Mouse (Mus musculus): ENCODE results near the gene Lck. TPM values are rescaled to one million over a fixed set of nuclear protein-coding genes. Genes with fewer than 3 reads are reported as not detected.
A peak's percentile ranks its signal among the peaks of the same experiment; 100 is the strongest.

Lck gene
- polyA plus RNA-seq, 1 experiment from 2014 or later, result 11.4 TPM

- Histone ChIP-seq H3K27me3 (ENCODE audit: control insufficient read depth, insufficient read depth, low read length) (no peaks in the 10 kb centered on the region), H3K36me3 (ENCODE audit: control insufficient read depth, insufficient read depth, low read length) (no peaks in the 10 kb centered on the region), H3K4me3 (ENCODE audit: low read length) (peak within 1 kb of the TSS; percentile 3; the same call in 1 of the 2 replicates), H3K9ac (ENCODE audit: low read depth, low read length) (peak within 1 kb of the TSS; percentile 23; the same call in 1 of the 2 replicates), H3K4me1 (ENCODE audit: control insufficient read depth, insufficient read depth, low read length) (peaks cover 10% of the 10 kb centered on the region), H3K27ac (ENCODE audit: low read depth, low read length) (peak within 1 kb of the TSS; percentile 17; the same call in 1 of the 2 replicates), H3K4me2 (replicated peaks; ENCODE audit: low read depth, low read length) (peak within 1 kb of the TSS; percentile 30), H3K9me3 (ENCODE audit: control insufficient read depth, low read length) (no peaks in the 10 kb centered on the region)
- no peak for ATAC-seq (ENCODE audit: low FRiP score, low TSS enrichment)
- 82% methylated on average over 5 of the region's 5 CpGs for WGBS
Observed at GRCm38 (mm10) chr4:129578466-129578865, 5.0 kb upstream of the Lck start, which contains the start of gene Fam167b. TSS of gene Fam167b (minus strand) at chr4:129578549.

DNA sequence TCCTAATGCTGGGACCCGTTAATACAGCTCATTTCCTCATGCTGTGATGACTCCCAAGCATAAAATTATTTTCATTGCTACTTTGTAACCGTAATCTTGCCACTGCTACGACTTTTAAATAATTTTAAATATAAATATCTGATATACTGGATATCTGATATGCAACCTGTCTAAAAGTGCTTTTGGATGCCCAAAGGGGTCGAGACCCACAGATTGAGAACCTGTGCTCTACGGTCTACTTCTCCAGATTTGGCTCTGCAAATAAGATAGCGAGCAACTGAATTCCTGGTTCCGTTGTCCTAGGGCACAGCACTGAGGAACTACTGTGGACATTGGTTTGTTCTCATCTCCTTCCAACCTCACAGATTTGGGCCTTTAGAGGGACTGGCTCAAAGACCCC lies 4.2 kb upstream of the Lck start:
- Histone ChIP-seq H3K9me3 (ENCODE audit: control insufficient read depth, low read length) (no peaks in the 10 kb centered on the region), H3K27me3 (ENCODE audit: control insufficient read depth, insufficient read depth, low read length) (no peaks in the 10 kb centered on the region), H3K36me3 (ENCODE audit: control insufficient read depth, insufficient read depth, low read length) (no peaks in the 10 kb centered on the region), H3K4me2 (replicated peaks; ENCODE audit: low read depth, low read length) (no peak overlapping the region; the same call in 1 of the 2 replicates), H3K9ac (ENCODE audit: low read depth, low read length) (peak overlapping the region; percentile 23; the same call in 1 of the 2 replicates), H3K4me3 (ENCODE audit: low read length) (no peak overlapping the region; the same call in 1 of the 2 replicates), H3K4me1 (ENCODE audit: control insufficient read depth, insufficient read depth, low read length) (peaks cover 10% of the 10 kb centered on the region), H3K27ac (ENCODE audit: low read depth, low read length) (peak overlapping the region; percentile 17; the same call in 1 of the 2 replicates)
- WGBS, result 80% methylated on average over 7 of the region's 7 CpGs
- ATAC-seq (ENCODE audit: low FRiP score, low TSS enrichment), result no peak

DNA sequence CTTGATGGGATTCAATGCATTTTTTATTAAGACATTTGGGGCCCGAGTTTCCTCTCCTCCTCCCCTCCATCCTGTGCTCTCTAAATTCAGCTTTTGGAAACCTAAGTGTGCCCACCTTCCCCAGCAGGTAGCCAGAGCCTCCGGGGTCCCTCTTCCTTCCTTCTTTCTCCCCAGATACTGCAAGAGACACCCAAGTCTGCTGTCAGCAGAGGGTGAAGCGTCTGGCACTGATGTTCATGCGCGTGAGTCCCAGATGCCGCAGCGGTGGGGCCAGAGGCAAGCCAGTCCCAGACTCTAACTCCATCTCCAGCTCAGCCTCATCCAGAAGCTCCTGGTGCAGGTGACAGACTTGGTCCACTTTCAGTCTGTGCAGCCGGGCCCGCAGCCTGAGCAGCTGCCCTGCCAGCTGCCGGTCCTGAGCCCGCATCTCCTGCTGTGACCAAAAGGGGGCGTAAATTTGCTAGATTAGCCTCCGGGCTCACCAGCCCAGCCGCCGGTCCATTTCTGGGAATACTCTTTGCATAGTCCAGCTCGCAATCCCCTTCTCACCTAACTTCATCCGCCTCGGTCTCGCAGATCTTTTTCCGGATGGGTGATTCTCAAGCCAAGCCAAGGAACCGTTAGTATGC lies 3.5 kb upstream of the Lck start:
- Histone ChIP-seq H3K4me3 (ENCODE audit: low read length) (peak overlapping the region; percentile 3; the same call in 1 of the 2 replicates), H3K27ac (ENCODE audit: low read depth, low read length) (no peak overlapping the region; the same call in 1 of the 2 replicates), H3K27me3 (ENCODE audit: control insufficient read depth, insufficient read depth, low read length) (no peaks in the 10 kb centered on the region), H3K4me2 (replicated peaks; ENCODE audit: low read depth, low read length) (peak overlapping the region; percentile 30), H3K4me1 (ENCODE audit: control insufficient read depth, insufficient read depth, low read length) (peaks cover 10% of the 10 kb centered on the region), H3K9ac (ENCODE audit: low read depth, low read length) (peak overlapping the region; percentile 9; the same call in 1 of the 2 replicates), H3K9me3 (ENCODE audit: control insufficient read depth, low read length) (no peaks in the 10 kb centered on the region), H3K36me3 (ENCODE audit: control insufficient read depth, insufficient read depth, low read length) (no peaks in the 10 kb centered on the region)
- 37% methylated on average over 21 of the region's 21 CpGs for WGBS
- ATAC-seq (ENCODE audit: low FRiP score, low TSS enrichment), result no peak

GRCm38 (mm10) chr4:129575171-129575844 lies 1.9 kb upstream of the Lck start:
- 0 out of 2 replicates have a peak overlapping the region, but pooled peaks have one; percentile 12 for H3K4me2 ChIP-seq (replicated peaks; ENCODE audit: low read depth, low read length)
- 17% methylated on average over 7 of the region's 8 CpGs for WGBS
- 0 out of 2 replicates have a peak, but pooled peaks have one; percentile 26 for ATAC-seq (ENCODE audit: low FRiP score, low TSS enrichment)
- H3K4me1 ChIP-seq (ENCODE audit: control insufficient read depth, insufficient read depth, low read length), result peaks cover 7% of the 10 kb centered on the region
- H3K27me3 ChIP-seq (ENCODE audit: control insufficient read depth, insufficient read depth, low read length), result no peaks in the 10 kb centered on the region
- H3K9me3 ChIP-seq (ENCODE audit: control insufficient read depth, low read length), result no peaks in the 10 kb centered on the region
- peak overlapping the region; percentile 55; the same call in 1 of the 2 replicates for H3K27ac ChIP-seq (ENCODE audit: low read depth, low read length)
- no peak overlapping the region for H3K4me3 ChIP-seq (ENCODE audit: low read length)
- no peak overlapping the region for H3K9ac ChIP-seq (ENCODE audit: low read depth, low read length)
- H3K36me3 ChIP-seq (ENCODE audit: control insufficient read depth, insufficient read depth, low read length), result no peaks in the 10 kb centered on the region

DNA sequence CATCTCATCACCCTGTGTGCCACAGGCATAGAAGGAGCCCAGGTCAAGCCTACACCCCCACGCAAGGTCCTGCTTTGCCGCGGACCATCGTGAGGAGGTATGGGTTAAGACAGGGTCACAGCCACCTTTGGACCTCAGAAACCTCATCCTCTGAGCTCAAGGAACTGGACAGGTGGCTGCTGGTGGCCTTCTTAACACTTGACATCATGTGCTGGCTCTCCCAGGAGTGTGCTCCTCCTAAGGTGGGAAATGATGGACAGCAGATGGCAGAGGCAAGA lies 409 bp downstream of the Lck start:
- WGBS, result 83% methylated on average over 4 of the region's 4 CpGs
- H3K36me3 ChIP-seq (ENCODE audit: control insufficient read depth, insufficient read depth, low read length), result no peaks in the 10 kb centered on the region
- no peak overlapping the region for H3K4me2 ChIP-seq (replicated peaks; ENCODE audit: low read depth, low read length)
- no peak overlapping the region for H3K9ac ChIP-seq (ENCODE audit: low read depth, low read length)
- no peak overlapping the region for H3K4me3 ChIP-seq (ENCODE audit: low read length)
- no peaks in the 10 kb centered on the region for H3K27me3 ChIP-seq (ENCODE audit: control insufficient read depth, insufficient read depth, low read length)
- no peaks in the 10 kb centered on the region for H3K9me3 ChIP-seq (ENCODE audit: control insufficient read depth, low read length)
- H3K4me1 ChIP-seq (ENCODE audit: control insufficient read depth, insufficient read depth, low read length), result peaks cover 7% of the 10 kb centered on the region
- H3K27ac ChIP-seq (ENCODE audit: low read depth, low read length), result no peak overlapping the region
- no peak for ATAC-seq (ENCODE audit: low FRiP score, low TSS enrichment)

DNA sequence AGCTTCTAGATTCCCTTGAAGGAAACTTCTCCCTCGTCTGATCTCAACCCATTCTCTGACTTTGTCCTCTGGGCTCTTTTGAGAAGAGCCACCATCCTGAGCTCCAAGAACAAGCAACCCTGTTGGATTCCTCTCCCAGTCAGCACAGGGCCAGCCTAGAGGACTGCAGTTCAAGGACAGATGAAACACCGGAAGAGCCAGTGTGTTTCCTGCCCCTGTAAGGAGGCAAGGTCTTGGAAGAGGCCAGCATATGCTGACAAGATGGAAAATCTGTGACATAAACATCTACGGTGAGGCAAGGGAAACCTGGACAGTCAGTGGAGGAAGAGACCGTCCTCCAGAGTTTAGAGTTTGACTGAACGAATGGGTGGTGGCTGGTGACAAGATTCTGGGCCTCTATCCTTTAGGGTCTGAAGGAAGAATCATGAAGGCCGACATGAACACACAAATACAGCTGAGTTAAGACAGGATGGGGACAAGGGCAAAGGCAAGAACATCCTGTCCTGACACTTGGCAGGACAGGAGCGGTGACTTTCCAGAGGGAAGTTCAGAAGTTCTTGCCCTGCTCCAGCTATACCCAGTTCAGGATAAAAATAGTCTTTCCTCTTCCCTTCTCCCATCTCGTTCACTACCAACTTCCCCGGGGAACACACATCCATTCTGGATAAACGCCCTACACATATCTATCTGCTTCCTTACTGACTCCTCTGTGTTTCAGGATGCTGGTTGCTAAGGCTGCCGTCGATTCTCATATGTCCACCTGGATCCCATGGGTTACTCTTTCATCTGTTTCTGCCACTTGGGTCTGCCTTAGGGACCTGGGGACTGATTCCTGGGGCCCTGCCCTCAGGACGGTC lies 977 bp downstream of the Lck start:
- no peak overlapping the region for H3K9ac ChIP-seq (ENCODE audit: low read depth, low read length)
- no peaks in the 10 kb centered on the region for H3K36me3 ChIP-seq (ENCODE audit: control insufficient read depth, insufficient read depth, low read length)
- H3K4me1 ChIP-seq (ENCODE audit: control insufficient read depth, insufficient read depth, low read length), result peaks cover 7% of the 10 kb centered on the region
- WGBS, result 82% methylated on average over 13 of the region's 13 CpGs
- ATAC-seq (ENCODE audit: low FRiP score, low TSS enrichment), result no peak
- H3K27ac ChIP-seq (ENCODE audit: low read depth, low read length), result peak overlapping the region; percentile 14; the same call in 1 of the 2 replicates
- no peak overlapping the region for H3K4me2 ChIP-seq (replicated peaks; ENCODE audit: low read depth, low read length)
- H3K4me3 ChIP-seq (ENCODE audit: low read length), result no peak overlapping the region
- no peaks in the 10 kb centered on the region for H3K9me3 ChIP-seq (ENCODE audit: control insufficient read depth, low read length)
- H3K27me3 ChIP-seq (ENCODE audit: control insufficient read depth, insufficient read depth, low read length), result no peaks in the 10 kb centered on the region

DNA sequence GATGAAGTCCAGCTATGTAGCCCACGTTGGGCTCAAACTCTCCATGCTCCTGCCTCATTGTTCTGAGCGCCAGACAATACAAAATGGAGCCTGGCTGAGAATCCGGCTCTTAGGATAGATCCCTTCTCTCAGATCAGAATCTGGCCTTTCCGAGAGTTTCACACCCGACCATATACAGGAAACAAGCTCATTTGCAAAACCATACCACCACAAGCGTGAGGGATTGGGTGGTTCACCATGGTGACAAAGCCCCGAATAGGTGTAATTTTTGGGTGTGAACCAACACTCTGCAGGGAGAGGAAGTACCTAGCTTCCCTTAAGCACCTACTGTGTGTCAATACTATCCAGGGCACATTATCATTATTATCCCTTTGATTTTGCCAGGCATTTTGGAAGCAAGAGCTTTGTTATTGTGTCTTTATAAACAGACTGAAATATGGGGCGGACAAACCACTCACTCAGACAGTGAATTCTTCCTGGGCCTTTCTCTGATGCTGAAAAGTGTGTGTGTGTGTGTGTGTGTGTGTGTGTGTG lies 1.8 kb downstream of the Lck start:
- no peak for ATAC-seq (ENCODE audit: low FRiP score, low TSS enrichment)
- Histone ChIP-seq H3K4me1 (ENCODE audit: control insufficient read depth, insufficient read depth, low read length) (peaks cover 7% of the 10 kb centered on the region), H3K4me3 (ENCODE audit: low read length) (no peak overlapping the region), H3K9me3 (ENCODE audit: control insufficient read depth, low read length) (no peaks in the 10 kb centered on the region), H3K9ac (ENCODE audit: low read depth, low read length) (no peak overlapping the region), H3K27ac (ENCODE audit: low read depth, low read length) (no peak overlapping the region), H3K27me3 (ENCODE audit: control insufficient read depth, insufficient read depth, low read length) (no peaks in the 10 kb centered on the region), H3K36me3 (ENCODE audit: control insufficient read depth, insufficient read depth, low read length) (no peaks in the 10 kb centered on the region), H3K4me2 (replicated peaks; ENCODE audit: low read depth, low read length) (no peak overlapping the region)
- 80% methylated on average over 8 of the region's 8 CpGs for WGBS

DNA sequence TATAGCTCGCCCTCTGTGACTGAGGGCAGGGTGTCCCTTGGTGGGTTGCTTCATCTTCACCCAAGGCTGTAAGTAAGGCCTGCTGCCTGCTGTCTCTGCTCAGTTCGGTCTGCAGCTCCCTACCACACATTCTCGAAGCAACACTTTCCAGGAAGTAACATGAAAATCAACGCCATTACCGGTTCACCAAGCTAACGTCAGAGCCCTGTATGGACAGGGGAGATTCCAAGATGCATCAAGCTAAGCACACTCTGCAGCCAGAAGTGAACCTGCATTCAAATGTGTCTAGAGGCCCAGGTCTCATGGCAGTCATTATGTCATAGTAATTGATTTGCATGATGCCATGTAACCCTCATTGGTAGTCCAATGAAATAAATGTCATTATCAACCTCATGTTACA lies 3.4 kb downstream of the Lck start:
- no peak for ATAC-seq (ENCODE audit: low FRiP score, low TSS enrichment)
- no peak overlapping the region for H3K9ac ChIP-seq (ENCODE audit: low read depth, low read length)
- H3K4me1 ChIP-seq (ENCODE audit: control insufficient read depth, insufficient read depth, low read length), result peaks cover 1% of the 10 kb centered on the region
- H3K9me3 ChIP-seq (ENCODE audit: control insufficient read depth, low read length), result no peaks in the 10 kb centered on the region
- 88% methylated on average over 6 of the region's 6 CpGs for WGBS
- H3K4me3 ChIP-seq (ENCODE audit: low read length), result no peak overlapping the region
- H3K27me3 ChIP-seq (ENCODE audit: control insufficient read depth, insufficient read depth, low read length), result no peaks in the 10 kb centered on the region
- no peak overlapping the region for H3K27ac ChIP-seq (ENCODE audit: low read depth, low read length)
- no peaks in the 10 kb centered on the region for H3K36me3 ChIP-seq (ENCODE audit: control insufficient read depth, insufficient read depth, low read length)
- H3K4me2 ChIP-seq (replicated peaks; ENCODE audit: low read depth, low read length), result no peak overlapping the region
